Mouse (Mus musculus): ENCODE data around the gene G6pc2.

The G6pc2 gene

GRCm38 (mm10) chr2:69210773-69211172 is at the start of gene G6pc2:
Gene G6pc2 (plus strand): TSS chr2:69211073.
- no peak for DNase-seq (ENCODE audit: low spot score in 2 of 2)

- DNase-seq (ENCODE audit: low spot score in 2 of 2), result no peak
Observed at GRCm38 (mm10) chr2:69170395-69171077, 40.3 kb upstream of the G6pc2 start.

DNA sequence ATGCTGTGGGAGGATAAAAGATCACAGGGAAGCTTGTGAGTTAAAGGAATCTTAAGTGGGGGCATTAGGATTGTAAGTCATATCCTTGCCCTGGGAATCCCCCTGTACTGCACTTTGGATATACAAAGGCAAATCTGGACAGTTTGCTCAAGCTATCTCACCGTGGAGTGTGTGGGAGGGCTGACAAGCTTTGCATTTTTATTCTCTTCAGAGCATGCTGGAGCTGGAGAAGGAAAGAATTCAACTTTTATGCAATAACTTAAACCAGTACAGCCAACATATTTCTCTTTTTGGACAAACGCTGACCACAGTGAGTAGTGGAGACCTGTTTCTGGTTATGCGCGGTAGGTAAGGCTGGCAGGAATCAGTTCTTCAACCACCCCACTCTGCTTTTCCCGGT is 35.6 kb upstream of the G6pc2 start:
- DNase-seq (ENCODE audit: low spot score in 2 of 2), result no peak

- no peak for DNase-seq (ENCODE audit: low spot score in 2 of 2)
Observed at GRCm38 (mm10) chr2:69179721-69180120, 31.2 kb upstream of the G6pc2 start.

GRCm38 (mm10) chr2:69187990-69188389 is 22.9 kb upstream of the G6pc2 start:
- no peak for DNase-seq (ENCODE audit: low spot score in 2 of 2)

GRCm38 (mm10) chr2:69188732-69189131 is 22.1 kb upstream of the G6pc2 start:
- peak in 1 of 2 experiments; percentile 11 for DNase-seq (ENCODE audit: low spot score in 2 of 2)

DNA sequence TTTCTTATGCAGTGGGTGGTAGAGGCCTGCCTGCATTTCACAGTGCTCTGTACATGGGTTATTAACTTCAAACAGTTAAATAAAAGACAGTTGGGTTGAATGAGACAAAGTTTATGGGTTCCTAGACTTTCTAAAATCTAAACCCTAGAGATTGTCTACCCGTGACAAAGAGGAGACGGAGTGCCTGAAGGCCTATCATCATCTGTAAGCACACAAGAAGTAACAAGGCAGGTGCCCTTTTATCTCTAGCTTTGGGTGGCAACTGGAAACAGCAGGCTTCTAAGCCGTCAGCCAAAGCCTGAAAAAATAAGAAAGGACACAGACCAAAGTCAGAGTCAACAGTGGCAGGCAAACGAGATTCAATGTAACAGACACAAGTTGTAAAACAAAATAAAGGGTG is 21.7 kb upstream of the G6pc2 start:
- no peak for DNase-seq (ENCODE audit: low spot score in 2 of 2)

DNA sequence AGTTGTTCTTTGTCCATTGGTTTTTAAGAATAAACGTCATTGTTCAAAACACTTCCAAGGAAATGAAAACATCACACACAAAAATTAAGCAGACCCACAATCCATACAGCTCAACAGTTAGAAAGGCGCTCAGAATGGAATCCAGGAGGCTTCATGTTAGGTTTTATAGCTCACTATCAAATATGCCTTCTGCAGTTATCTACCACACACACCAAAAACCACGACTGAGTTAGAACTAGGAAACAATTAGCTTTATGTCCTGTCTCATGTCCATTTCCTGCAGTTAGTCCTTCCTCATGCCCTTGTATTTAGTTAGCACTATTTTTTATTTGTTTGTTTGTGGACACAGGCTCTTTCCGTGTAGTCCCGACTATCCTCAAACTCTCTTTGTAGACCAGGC is 19.8 kb upstream of the G6pc2 start:
- DNase-seq (ENCODE audit: low spot score in 2 of 2), result no peak

DNA sequence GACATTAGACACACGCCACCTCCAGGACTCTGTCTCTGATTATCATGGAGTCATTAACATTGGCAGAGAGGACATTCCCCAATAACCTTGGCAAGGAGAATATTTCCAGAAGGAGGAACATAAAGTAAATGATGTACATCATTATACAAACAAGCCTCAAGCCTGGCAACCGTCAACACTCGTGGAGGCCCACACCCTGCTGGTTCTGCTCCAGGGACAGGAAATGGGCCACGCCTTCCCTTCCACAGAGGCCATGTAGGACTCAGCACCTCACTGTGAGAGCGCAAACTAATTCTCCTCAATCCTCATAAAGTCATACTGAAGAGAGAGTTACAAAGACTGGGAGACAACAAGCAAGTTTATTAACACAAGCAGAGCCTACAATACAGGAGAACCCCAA is 17.3 kb upstream of the G6pc2 start:
- DNase-seq (ENCODE audit: low spot score in 2 of 2), result no peak

- no peak for DNase-seq (ENCODE audit: low spot score in 2 of 2)
Observed at GRCm38 (mm10) chr2:69205185-69205584, 5.7 kb upstream of the G6pc2 start.

DNA sequence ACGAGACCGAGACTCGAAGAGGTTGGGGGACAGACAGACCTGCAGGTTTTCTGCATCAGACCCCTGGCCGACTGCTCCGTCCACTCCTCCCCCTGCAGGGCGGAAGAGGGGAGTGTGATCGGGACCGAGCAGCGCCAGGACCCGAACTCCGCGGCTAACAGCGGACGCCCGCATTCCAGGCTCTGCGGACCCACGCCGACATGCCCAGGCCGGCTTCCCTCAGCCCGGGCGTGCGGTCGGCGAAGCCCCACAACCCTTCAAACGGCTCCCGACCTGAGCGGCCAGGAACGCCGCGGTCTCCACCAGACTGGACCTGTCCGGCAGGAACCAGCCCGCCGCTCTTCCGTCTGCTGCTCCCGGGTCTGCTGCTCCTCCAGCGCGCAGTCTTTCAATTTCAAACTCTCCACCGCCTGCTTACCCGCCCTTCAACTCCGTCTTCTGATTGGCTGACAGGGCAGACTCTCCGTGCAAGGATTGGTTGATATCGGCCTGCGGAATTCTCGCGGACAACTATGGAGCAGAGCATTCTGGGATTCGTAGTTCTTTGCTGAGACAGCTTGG is 5.0 kb upstream of the G6pc2 start, which contains the start of gene Spc25:
Gene Spc25, minus strand, starts transcription at position 404 of the 561 bp plus-strand sequence.
- peak; percentile 71 to 82 for DNase-seq (ENCODE audit: low spot score in 2 of 2)

DNA sequence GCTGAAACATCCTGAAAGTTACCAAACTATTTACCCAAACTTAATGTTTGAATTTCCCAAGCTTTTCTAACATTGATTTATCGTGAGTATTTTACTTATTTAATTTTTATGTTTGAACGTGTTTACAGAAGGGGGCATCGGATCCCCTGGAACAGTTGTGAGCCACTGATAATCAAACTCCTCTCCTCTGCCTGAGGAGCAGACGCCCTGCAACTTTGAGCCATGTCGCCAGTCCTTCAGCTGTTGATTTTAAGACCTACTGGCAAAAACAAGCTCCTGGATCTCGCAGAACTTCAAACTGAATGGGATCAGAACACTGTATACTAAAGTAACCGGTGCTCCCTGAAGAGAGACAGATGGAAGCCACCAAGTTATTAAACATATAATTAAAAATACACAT is 4.3 kb upstream of the G6pc2 start:
- no peak for DNase-seq (ENCODE audit: low spot score in 2 of 2)

- no peak for DNase-seq (ENCODE audit: low spot score in 2 of 2)
Observed at GRCm38 (mm10) chr2:69209684-69210083, 1.2 kb upstream of the G6pc2 start.

DNA sequence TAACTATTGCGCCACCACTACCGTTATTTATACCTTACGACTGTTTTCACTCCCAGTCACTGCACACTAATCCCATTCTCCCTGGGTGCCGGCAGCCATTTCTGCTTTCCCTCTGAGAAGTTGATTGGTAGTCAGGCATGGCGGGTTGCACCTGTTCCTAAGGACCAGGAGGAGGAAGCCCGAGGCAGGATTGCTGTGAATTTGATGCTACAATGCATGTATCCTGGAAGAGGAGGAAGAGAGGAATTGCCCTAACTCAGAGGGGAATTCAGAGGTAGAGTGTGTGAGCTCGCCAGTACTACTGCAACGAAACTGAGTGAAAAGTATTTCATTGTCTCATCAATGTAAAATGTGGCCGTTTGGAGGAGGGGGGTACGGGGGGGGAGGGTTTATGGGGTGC is 1.8 kb downstream of the G6pc2 start:
- DNase-seq (ENCODE audit: low spot score in 2 of 2), result no peak

DNA sequence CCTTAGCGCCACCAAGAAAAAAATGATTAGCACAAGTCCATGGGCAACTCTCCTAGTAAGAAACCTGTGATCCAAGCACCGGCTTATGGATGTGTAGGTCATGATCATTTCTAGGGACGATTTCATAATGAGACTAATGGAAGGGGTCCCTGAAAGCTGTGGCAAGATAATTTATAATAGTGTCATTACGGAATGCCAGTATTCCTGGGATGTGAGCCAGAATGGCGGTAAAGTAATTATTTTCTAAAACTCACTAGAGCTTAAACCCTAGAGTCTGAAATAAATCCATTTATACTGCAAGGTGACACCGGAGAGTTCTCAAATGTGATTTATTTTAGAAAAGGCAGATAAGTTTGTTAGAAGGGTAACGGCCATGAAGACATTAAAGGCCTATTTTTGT is 4.4 kb downstream of the G6pc2 start:
- DNase-seq (ENCODE audit: low spot score in 2 of 2), result no peak

DNA sequence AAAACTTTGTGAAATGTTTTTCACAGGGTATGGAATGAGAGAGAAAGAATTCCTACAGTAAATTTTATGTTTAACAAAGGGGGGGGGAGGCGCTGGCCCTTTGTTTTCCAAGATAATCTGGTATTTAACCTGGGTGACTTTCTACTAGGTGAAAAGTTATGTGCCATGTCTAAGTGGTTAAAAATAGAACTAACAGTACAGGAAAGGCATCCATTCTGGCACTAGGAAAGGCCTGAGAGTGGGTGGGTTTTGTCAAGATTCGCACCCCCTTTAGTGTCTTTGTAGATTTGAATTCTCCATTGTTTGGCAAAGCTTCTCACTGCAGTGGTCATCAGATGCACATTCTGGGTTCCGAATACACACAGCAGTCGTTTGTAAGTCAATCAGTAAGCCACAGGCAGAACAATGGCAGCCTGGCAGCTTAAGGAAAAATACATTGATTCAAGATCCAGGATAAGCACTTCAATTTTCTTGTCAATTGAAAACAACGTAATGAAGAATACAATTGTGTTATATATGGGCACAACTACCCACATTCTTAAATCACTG is 11.1 kb downstream of the G6pc2 start:
- no peak for DNase-seq (ENCODE audit: low spot score in 2 of 2)

DNA sequence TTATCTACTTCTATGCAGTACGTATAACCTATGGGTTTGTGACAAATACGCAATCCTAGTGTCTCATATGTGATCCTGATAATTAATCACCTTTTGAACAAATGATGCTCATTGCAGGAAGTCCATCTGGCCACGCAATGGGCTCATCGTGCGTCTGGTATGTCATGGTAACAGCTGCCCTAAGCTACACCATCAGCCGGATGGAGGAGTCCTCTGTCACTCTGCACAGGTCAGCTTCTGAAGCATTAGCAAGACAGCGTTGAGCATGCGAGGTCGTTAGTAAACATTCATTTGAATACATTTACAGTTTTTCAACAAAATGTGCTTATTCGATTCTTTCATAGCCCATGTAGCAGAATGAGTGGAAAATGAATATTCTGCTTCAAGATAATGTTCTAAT is 11.9 kb downstream of the G6pc2 start:
- no peak for DNase-seq (ENCODE audit: low spot score in 2 of 2)

GRCm38 (mm10) chr2:69224724-69225123 is 13.9 kb downstream of the G6pc2 start:
- no peak for DNase-seq (ENCODE audit: low spot score in 2 of 2)

DNA sequence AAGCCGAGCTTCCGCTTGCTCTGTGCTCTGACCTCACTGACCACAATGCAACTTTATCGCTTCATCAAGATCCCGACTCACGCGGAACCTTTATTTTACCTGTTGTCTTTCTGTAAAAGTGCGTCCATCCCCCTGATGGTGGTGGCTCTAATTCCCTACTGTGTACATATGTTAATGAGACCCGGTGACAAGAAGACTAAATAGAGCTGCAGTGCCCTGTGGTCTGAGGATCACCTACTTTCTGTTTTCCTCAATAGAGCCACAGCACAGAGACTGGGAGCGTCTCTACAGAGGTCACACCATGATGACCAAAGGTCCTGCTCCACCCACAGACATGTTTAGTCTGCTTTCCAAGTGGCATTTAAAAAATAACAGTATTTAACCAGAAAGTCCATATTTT is 16.0 kb downstream of the G6pc2 start:
- no peak for DNase-seq (ENCODE audit: low spot score in 2 of 2)

DNA sequence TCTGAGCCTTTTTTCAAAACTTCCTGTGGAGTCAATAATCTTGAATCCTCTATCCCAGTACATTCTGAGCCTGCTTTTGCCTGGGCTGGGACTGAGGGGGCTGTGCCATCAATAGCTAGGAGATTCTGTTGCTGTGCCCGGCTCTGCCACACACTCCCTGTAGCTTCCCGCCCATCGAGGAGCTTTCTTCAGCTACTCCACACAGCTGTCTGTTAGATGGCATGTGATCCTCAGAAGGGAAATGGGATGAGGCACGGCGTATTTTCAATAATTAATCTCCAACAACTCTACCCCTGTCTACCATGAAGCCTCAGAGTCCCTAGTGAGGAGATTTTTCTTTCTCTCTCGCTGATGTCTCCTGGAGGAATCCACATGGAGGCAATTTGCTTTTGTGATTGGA is 17.8 kb downstream of the G6pc2 start:
- no peak for DNase-seq (ENCODE audit: low spot score in 2 of 2)

DNA sequence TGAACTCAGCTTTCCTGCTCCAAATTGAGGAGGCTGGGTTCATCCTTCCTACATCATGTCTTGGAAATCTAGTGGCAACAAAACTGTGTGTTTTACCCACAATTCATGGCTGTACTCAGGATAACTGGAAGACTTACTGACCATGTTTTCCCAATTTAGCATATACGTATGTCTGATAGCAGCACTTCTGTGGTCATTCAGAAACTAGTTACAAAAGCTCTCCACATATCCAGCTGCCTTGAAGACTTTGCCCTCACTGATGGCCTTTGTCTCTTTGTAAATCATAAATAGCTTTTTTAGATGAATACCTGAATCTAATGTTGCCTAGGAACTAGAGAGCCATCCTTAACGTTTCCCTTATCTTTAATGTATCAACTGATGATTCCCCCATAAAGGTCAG is 19.3 kb downstream of the G6pc2 start:
- no peak for DNase-seq (ENCODE audit: low spot score in 2 of 2)

DNA sequence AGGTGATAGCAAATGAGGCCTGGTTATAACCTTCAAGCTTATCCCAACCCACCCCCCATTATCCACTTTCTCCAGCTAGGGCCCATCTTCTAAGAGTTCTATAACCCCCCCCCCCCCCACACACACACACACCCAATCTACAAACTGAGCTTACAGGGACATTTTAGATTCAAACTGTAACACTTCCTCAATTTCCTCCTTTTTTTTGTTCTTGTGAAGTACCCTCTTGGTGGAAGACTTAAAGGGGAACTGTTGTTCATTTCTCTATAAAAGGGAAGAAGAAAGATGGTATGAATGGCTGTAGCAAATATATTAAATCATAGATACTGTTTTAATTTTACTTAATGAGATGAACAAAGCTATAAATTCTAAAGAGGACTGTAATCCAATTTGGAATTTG is 21.2 kb downstream of the G6pc2 start:
- DNase-seq (ENCODE audit: low spot score in 2 of 2), result no peak

DNA sequence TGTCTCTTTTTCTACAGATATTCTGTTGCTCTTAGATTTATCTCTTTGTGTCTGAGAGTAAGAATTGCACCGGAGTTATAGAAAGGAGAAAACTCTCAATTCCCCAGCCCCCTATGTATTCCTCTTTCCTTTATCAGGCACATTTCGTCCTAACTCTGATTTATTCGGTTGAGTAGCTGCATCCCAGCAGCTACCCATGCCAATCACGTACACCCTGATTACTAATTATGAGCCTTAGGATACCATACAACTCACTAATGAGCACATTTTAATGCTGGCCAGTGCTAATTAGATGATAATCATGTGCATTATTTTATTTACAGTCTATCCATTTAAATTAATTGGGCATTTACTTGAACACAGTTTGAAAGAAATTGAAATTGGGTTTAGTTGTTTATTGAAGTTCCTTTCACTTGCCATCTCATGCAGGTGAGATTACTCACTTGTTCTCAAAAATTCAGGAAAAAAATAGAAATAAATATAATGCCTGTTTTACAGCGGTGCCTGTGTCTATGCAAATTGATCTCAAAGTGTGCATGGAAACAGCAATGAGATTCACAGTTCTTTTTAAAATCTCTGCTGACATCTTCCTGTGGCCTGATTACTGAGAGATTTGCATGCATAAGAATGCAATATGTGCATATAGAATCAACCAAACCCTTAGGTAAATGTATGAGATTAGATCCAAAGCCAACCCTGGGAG is 24.3 kb downstream of the G6pc2 start:
- DNase-seq (ENCODE audit: low spot score in 2 of 2), result no peak
